Mouse (Mus musculus) hindbrain, embryonic 11.5 days (tissue): ENCODE results near the gene Gm9844. TPM values are rescaled to one million over a fixed set of nuclear protein-coding genes. Genes with fewer than 3 reads are reported as not detected.

ENCODE experiments used
- ATAC-seq: fragments of 200-750 bp; cut with Nextera tagmentation; 2 replicates; pipeline ENCODE4 v1.8.0; 2017; ENCODE audit warnings: mild to moderate bottlenecking, moderate TSS enrichment, moderate library complexity; ENCODE audit not compliant: low FRiP score
- DNase-seq: peaks from one replicate; pipeline ENCODE4 v3.0.0-alpha.2; 2015; ENCODE audit warnings: low spot score
- H3K27ac ChIP-seq: fragments of 300-500 bp; sonication (generic); 2 replicates; pipeline ENCODE4 v1.5.1; 2014; ENCODE audit warnings: mild to moderate bottlenecking, low read depth, low read length
- H3K27me3 ChIP-seq: fragments of 300-500 bp; sonication (generic); 2 replicates; pipeline ENCODE4 v1.6.1; 2014; ENCODE audit warnings: mild to moderate bottlenecking, low read length, moderate library complexity, mixed read lengths; ENCODE audit not compliant: control insufficient read depth, insufficient read depth
- H3K36me3 ChIP-seq: fragments of 300-500 bp; sonication (generic); 2 replicates; pipeline ENCODE4 v1.6.1; 2014; ENCODE audit warnings: mild to moderate bottlenecking, low read length, moderate library complexity, mixed read lengths; ENCODE audit not compliant: control insufficient read depth, insufficient read depth
- H3K4me1 ChIP-seq: fragments of 300-500 bp; sonication (generic); replicated peaks from 2 replicates; pipeline ENCODE4 v1.6.1; 2014; ENCODE audit warnings: low read length, mixed read lengths; ENCODE audit not compliant: control insufficient read depth, insufficient read depth
- H3K4me2 ChIP-seq: fragments of 300-500 bp; sonication (generic); replicated peaks from 2 replicates; pipeline ENCODE4 v1.6.1; 2014; ENCODE audit warnings: mild to moderate bottlenecking, low read depth, low read length
- H3K4me3 ChIP-seq: fragments of 300-500 bp; sonication (generic); 2 replicates; pipeline ENCODE4 v1.5.1; 2014; ENCODE audit warnings: low read depth, low read length
- H3K9ac ChIP-seq: fragments of 300-500 bp; sonication (generic); 2 replicates; pipeline ENCODE4 v1.6.1; 2014; ENCODE audit warnings: low read depth, low read length
- H3K9me3 ChIP-seq: fragments of 300-500 bp; sonication (generic); 2 replicates; pipeline ENCODE4 v1.6.1; 2016; ENCODE audit warnings: low read length; ENCODE audit not compliant: control insufficient read depth
- WGBS: fragments of 180-500 bp; shearing (Covaris S2); extraction: QIAGEN DNeasy Blood & Tissue Kit; methylation state at CpG from one replicate; pipeline ENCODE4 v1.1.7; 2014; 5-methylcytosine and 5-hydroxymethylcytosine counted together
- polyA plus RNA-seq: library from polyadenylated mRNA; unstranded; fragments of >200 nt; fragmentation: Nextera tagmentation; extraction: Ambion mirVana; gene quantifications from 2 replicates; pipeline ENCODE4 v1.2.1, GENCODE M21; 2014

The Gm9844 gene
- polyA plus RNA-seq, 1 experiment from 2014 or later, result 20.9 TPM

- Histone ChIP-seq H3K27ac (no peak overlapping the region), H3K27me3 (no peaks in the 10 kb centered on the region), H3K9me3 (no peaks in the 10 kb centered on the region), H3K4me3 (no peak overlapping the region), H3K4me2 (no peak overlapping the region), H3K4me1 (no peaks in the 10 kb centered on the region), H3K9ac (no peak overlapping the region; the same call in 1 of the 2 replicates), H3K36me3 (no peaks in the 10 kb centered on the region)
- DNase-seq, result no peak
- ATAC-seq, result no peak
- 79% methylated on average over 1 of the region's 1 CpGs for WGBS
These were observed 39.8 kb downstream of the Gm9844 start for GRCm38 (mm10) chr7:24901842-24902241.

- Histone ChIP-seq H3K4me1 (no peaks in the 10 kb centered on the region), H3K4me3 (peak overlapping the region; percentile 68), H3K9me3 (no peaks in the 10 kb centered on the region)
These were observed 40.2 kb downstream of the Gm9844 start for GRCm38 (mm10) chr7:24902264-24902629.

GRCm38 (mm10) chr7:24902630-24903443 lies 40.8 kb downstream of the Gm9844 start, which contains the start of gene Arhgef1:
Gene Arhgef1 (plus strand): TSS chr7:24902912.
- DNase-seq (peak; percentile 60), ATAC-seq (no peak)
- Histone ChIP-seq H3K4me3 (peak within 1 kb of the TSS; percentile 68), H3K36me3 (no peaks in the 10 kb centered on the region), H3K4me1 (no peaks in the 10 kb centered on the region; the same call in 1 of the 2 replicates), H3K4me2 (peak within 1 kb of the TSS; percentile 61), H3K9me3 (no peaks in the 10 kb centered on the region), H3K27me3 (no peaks in the 10 kb centered on the region), H3K9ac (peak within 1 kb of the TSS; percentile 75), H3K27ac (peak within 1 kb of the TSS; percentile 70)
- 6% methylated on average over 56 of the region's 68 CpGs for WGBS

More at GRCm38 (mm10) chr7:24902264-24902629, 40.2 kb downstream of the Gm9844 start:
- ATAC-seq (no peak), DNase-seq (no peak)
- Histone ChIP-seq H3K36me3 (no peaks in the 10 kb centered on the region), H3K4me2 (peak overlapping the region; percentile 61; the same call in 1 of the 2 replicates), H3K27me3 (no peaks in the 10 kb centered on the region), H3K27ac (peak overlapping the region; percentile 70), H3K9ac (peak overlapping the region; percentile 75; the same call in 1 of the 2 replicates)
- 51% methylated on average over 2 of the region's 2 CpGs for WGBS

DNA sequence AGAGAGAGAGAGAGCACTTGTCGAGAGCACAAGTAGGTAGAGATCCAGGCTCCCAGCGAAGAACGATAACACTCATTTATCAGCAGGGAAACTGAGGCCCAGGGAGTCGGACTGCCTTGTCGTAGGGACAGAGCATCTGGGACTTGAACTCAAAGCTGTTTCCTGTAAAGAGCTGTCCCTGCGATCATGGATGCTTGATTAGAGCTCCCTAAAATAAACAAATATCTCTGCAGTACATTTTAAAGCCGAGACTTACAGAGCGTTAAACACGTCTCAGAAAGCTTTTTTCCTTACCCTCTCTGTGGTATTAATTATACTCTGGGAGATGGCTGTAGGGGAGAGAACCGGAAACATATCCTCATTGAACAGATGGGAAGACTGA lies 41.4 kb downstream of the Gm9844 start:
- H3K27ac ChIP-seq, result no peak overlapping the region
- H3K27me3 ChIP-seq, result no peaks in the 10 kb centered on the region
- peak overlapping the region; percentile 68 for H3K4me3 ChIP-seq
- WGBS, result 46% methylated on average over 10 of the region's 10 CpGs
- H3K9me3 ChIP-seq, result no peaks in the 10 kb centered on the region
- H3K4me1 ChIP-seq, result no peaks in the 10 kb centered on the region; the same call in 1 of the 2 replicates
- DNase-seq (no peak), ATAC-seq (no peak)
- peak overlapping the region; percentile 75 for H3K9ac ChIP-seq
- peak overlapping the region; percentile 61 for H3K4me2 ChIP-seq
- no peaks in the 10 kb centered on the region for H3K36me3 ChIP-seq

DNA sequence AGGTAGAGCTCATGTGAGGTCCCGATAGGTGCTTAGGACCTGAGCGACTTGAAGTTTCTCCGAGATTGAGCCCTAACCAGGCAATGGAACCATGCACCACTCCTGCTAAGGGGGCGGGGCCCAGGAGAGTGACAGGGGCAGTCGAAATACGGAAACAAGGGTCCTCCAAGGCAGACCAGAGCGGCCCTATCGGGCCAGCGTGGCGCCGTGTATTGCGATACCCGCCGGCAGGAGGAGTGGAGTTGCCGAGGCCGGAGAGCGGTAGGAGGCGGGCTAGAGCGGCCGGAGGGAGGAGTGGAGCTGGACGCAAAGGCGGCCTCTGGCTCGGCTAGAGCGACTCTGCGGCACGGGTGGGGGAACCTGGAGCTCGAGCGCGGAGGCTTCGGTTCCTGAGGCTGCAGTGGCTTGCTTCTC lies 42.1 kb downstream of the Gm9844 start:
- under 1% methylated on average over 30 of the region's 30 CpGs for WGBS
- peak overlapping the region; percentile 61 for H3K4me2 ChIP-seq
- no peaks in the 10 kb centered on the region for H3K27me3 ChIP-seq
- H3K27ac ChIP-seq, result peak overlapping the region; percentile 60; the same call in 1 of the 2 replicates
- DNase-seq (peak; percentile 97), ATAC-seq (peak; percentile 96)
- peak overlapping the region; percentile 77 for H3K9ac ChIP-seq
- no peaks in the 10 kb centered on the region; the same call in 1 of the 2 replicates for H3K4me1 ChIP-seq
- no peaks in the 10 kb centered on the region for H3K36me3 ChIP-seq
- no peaks in the 10 kb centered on the region for H3K9me3 ChIP-seq
- peak overlapping the region; percentile 68 for H3K4me3 ChIP-seq

DNA sequence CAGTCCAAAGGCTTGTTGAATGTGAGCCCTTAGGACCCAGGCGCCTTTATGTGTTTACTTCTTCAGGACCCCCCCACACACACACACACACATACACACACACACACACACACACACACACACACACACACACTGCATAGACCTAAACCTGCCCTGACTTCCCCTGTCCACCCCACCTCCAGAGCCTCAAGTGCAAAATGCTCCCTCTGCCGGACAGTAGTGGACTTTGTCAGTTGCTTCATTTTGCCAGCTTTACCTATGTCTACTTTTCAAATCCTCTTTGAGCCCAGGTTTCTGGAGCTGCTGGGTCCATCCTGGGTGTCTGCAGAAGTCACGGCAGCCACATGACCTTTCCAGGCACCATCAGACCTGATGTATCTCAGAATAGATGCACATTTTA lies 42.9 kb downstream of the Gm9844 start:
- Histone ChIP-seq H3K4me2 (peak overlapping the region; percentile 61), H3K36me3 (no peaks in the 10 kb centered on the region), H3K9me3 (no peaks in the 10 kb centered on the region), H3K27me3 (no peaks in the 10 kb centered on the region), H3K27ac (no peak overlapping the region), H3K4me3 (peak overlapping the region; percentile 68; the same call in 1 of the 2 replicates), H3K4me1 (no peaks in the 10 kb centered on the region; the same call in 1 of the 2 replicates), H3K9ac (peak overlapping the region; percentile 77; the same call in 1 of the 2 replicates)
- DNase-seq (peak; percentile 79), ATAC-seq (peak; percentile 26; the same call in 1 of the 2 replicates)
- WGBS, result 18% methylated on average over 3 of the region's 3 CpGs

- DNase-seq (no peak), ATAC-seq (no peak)
- Histone ChIP-seq H3K9ac (no peak overlapping the region), H3K4me2 (no peak overlapping the region), H3K4me1 (no peaks in the 10 kb centered on the region; the same call in 1 of the 2 replicates), H3K9me3 (no peaks in the 10 kb centered on the region), H3K4me3 (no peak overlapping the region), H3K27me3 (no peaks in the 10 kb centered on the region), H3K27ac (no peak overlapping the region), H3K36me3 (no peaks in the 10 kb centered on the region)
- 48% methylated on average over 6 of the region's 6 CpGs for WGBS
These were observed 44.5 kb downstream of the Gm9844 start for GRCm38 (mm10) chr7:24906551-24906950.

DNA sequence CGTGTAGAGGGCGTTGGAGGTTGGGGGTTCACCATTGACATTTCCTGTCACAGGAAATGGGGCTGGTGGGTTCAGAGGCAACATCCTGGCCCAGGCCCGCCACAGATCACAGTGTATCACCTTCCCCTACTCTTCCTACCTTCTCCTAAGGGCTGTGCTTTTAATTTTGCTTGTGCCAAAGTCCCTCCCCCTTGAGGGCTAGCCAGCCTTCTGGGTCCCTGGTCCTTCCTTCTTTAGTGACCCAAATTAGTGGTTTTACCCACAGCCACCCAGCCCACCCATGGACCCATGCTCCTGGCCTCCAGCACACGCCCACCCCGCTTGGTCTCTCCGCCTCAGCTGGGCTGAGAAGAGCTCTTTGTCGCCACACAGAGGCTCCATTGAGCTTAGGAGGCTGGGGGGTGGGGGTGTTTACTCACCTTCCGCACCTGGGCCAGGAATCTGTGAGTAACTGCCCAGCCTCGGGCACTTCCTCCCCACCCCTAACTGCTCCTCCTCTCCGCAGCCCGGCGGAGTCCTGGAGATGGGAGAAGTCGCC lies 45.3 kb downstream of the Gm9844 start:
- 22% methylated on average over 13 of the region's 13 CpGs for WGBS
- no peak overlapping the region for H3K9ac ChIP-seq
- no peaks in the 10 kb centered on the region for H3K36me3 ChIP-seq
- no peaks in the 10 kb centered on the region; the same call in 1 of the 2 replicates for H3K4me1 ChIP-seq
- H3K27me3 ChIP-seq, result no peaks in the 10 kb centered on the region
- H3K4me3 ChIP-seq, result no peak overlapping the region
- no peak overlapping the region for H3K4me2 ChIP-seq
- DNase-seq (no peak), ATAC-seq (no peak)
- H3K9me3 ChIP-seq, result no peaks in the 10 kb centered on the region
- no peak overlapping the region for H3K27ac ChIP-seq
